Mouse (Mus musculus) bone marrow, adult 2 months (tissue): ENCODE results near the gene Anks3. TPM values are rescaled to one million over a fixed set of nuclear protein-coding genes. Genes with fewer than 3 reads are reported as not detected.

Experiments
- H3K27ac ChIP-seq: fragments of 200-500 bp; 2 replicates; pipeline ENCODE4 v1.5.1; 2012; ENCODE audit warnings: low read depth, mild to moderate bottlenecking, control low read depth, inconsistent platforms, low read length; ENCODE audit not compliant: control insufficient read depth, poor library complexity, insufficient read depth
- H3K4me1 ChIP-seq: fragments of 200-500 bp; 2 replicates; pipeline ENCODE4 v1.6.1; 2011; ENCODE audit warnings: low read length; ENCODE audit not compliant: control insufficient read depth, insufficient read depth
- H3K4me3 ChIP-seq: fragments of 200-500 bp; replicated peaks from 2 replicates; pipeline ENCODE3; 2011; ENCODE audit warnings: mild to moderate bottlenecking, low read depth, low read length, control low read depth; ENCODE audit not compliant: control insufficient read depth
- CTCF ChIP-seq: fragments of 200-500 bp; IDR thresholded peaks from 2 replicates; pipeline ENCODE4 v1.5.1; 2011; ENCODE audit warnings: low read length, control low read depth; ENCODE audit not compliant: control insufficient read depth, insufficient read depth
- POLR2A ChIP-seq: fragments of 200-500 bp; IDR thresholded peaks from 2 replicates; pipeline ENCODE4 v1.6.1; 2011; ENCODE audit warnings: low read depth, mild to moderate bottlenecking, control low read depth, low read length, borderline replicate concordance; ENCODE audit not compliant: control insufficient read depth
- WGBS: fragments of 180-500 bp; shearing (Covaris S2); methylation state at CpG from one replicate; pipeline ENCODE4 v1.1.7; 2018; 5-methylcytosine and 5-hydroxymethylcytosine counted together
- polyA plus RNA-seq: library from polyadenylated mRNA; stranded (reverse); fragments of >200 nt; gene quantifications from 2 replicates; pipeline ENCODE4 v1.2.4, GENCODE M21; 2011; ENCODE audit warnings: low replicate concordance; ENCODE audit not compliant: missing spikeins, insufficient read depth, insufficient read length

The Anks3 gene
- polyA plus RNA-seq, 1 experiment = 45.4 TPM

DNA sequence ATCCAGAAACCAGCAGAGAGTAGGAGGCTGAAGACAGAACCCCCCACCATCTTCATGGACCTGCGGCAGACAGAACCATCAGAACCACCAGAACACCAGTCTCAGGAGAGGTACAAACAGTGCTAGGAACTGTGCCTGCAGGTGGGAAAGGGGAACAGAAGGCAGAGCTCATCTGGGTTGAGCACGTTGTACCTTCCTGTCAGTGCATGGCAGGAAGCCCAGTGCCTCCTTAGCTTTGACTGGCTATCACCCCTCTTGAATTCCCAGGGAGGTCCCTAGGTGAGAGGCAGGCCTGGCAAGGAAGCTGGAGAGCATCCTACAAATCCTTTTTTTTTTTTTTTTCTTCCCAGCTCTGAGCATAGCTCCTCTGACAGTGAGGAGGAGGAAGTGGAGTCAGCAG lies 12.2 kb upstream of the Anks3 start:
- no peak for TF ChIP-seq CTCF
- no peak for TF ChIP-seq POLR2A
- H3K4me3 ChIP-seq = no peak overlapping the region
- WGBS = 57% methylated on average over 2 of the region's 2 CpGs
- H3K4me1 ChIP-seq = peaks cover 5% of the 10 kb centered on the region
- no peak overlapping the region for H3K27ac ChIP-seq

GRCm38 (mm10) chr16:4974521-4974920 lies 10.5 kb upstream of the Anks3 start:
- TF ChIP-seq POLR2A (no peak), CTCF (no peak)
- peaks cover 6% of the 10 kb centered on the region for H3K4me1 ChIP-seq
- 90% methylated on average over 5 of the region's 5 CpGs for WGBS
- H3K4me3 ChIP-seq = no peak overlapping the region
- H3K27ac ChIP-seq = no peak overlapping the region

- Histone ChIP-seq H3K4me1 (peaks cover 9% of the 10 kb centered on the region), H3K27ac (peak overlapping the region; percentile 30), H3K4me3 (no peak overlapping the region)
- TF ChIP-seq CTCF = no peak
- no peak for TF ChIP-seq POLR2A
- WGBS = 43% methylated on average over 4 of the region's 4 CpGs
Measured at GRCm38 (mm10) chr16:4971626-4972025, 7.6 kb upstream of the Anks3 start.

DNA sequence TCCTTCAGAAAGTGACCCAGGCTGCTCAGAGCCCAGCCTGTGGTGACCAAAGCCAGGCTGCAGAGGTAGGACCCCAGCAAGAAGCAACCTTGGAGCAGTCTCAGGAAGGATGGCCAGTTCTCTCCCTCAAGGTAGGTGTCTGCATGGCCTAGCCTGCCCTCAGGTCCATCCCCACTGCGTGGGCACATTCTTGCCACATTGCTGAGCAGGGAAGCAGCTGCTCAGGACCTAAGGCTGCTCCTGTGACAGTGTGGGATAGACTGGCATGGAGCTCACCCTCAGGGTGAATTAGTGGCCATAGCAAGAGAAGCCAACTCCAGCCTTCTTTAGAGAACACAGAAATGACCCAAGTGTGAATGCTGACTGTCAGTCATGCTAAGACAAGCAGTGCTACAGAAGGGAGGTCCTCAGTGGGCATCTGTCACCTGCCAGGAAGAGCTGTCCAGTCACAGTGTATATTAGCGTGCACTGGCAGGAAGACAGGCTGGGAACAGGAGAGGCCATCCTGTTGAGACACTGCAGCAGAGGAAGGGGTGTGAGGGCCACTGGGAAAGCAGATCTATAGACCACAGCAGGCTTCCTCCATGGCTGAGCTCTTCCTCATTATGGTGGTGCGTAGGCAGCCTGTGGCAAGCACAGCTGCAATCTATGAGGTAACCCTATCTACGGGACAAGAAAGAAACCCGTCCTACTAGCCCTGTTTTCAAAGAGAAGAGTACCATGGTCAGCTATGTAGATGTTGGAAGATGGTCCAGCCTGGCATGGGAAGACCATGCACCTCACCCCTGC lies 5.2 kb upstream of the Anks3 start:
- H3K27ac ChIP-seq = peak overlapping the region; percentile 84
- TF ChIP-seq CTCF = no peak
- no peak for TF ChIP-seq POLR2A
- 12% methylated on average over 5 of the region's 5 CpGs for WGBS
- H3K4me1 ChIP-seq = peaks cover 9% of the 10 kb centered on the region
- H3K4me3 ChIP-seq = peak overlapping the region; percentile 8

- TF ChIP-seq CTCF (no peak), POLR2A (no peak)
- Histone ChIP-seq H3K4me1 (peaks cover 9% of the 10 kb centered on the region), H3K4me3 (no peak overlapping the region), H3K27ac (peak overlapping the region; percentile 84)
- whole genome bisulfite sequencing = 41% methylated on average over 3 of the region's 3 CpGs
Measured at GRCm38 (mm10) chr16:4968426-4968825, 4.4 kb upstream of the Anks3 start.

GRCm38 (mm10) chr16:4965392-4966129 lies 1.6 kb upstream of the Anks3 start:
- 86% methylated on average over 8 of the region's 8 CpGs for WGBS

GRCm38 (mm10) chr16:4964731-4965391 lies 856 bp upstream of the Anks3 start:
- Histone ChIP-seq H3K4me1 (peaks cover 7% of the 10 kb centered on the region), H3K27ac (peak overlapping the region; percentile 81), H3K4me3 (peak overlapping the region; percentile 77)
- TF ChIP-seq CTCF (no peak), POLR2A (no peak)
- WGBS = 6% methylated on average over 13 of the region's 13 CpGs

More at GRCm38 (mm10) chr16:4965392-4966129, 1.6 kb upstream of the Anks3 start:
- Histone ChIP-seq H3K4me1 (peaks cover 8% of the 10 kb centered on the region), H3K27ac (no peak overlapping the region), H3K4me3 (no peak overlapping the region)
- TF ChIP-seq CTCF (no peak), POLR2A (no peak)

DNA sequence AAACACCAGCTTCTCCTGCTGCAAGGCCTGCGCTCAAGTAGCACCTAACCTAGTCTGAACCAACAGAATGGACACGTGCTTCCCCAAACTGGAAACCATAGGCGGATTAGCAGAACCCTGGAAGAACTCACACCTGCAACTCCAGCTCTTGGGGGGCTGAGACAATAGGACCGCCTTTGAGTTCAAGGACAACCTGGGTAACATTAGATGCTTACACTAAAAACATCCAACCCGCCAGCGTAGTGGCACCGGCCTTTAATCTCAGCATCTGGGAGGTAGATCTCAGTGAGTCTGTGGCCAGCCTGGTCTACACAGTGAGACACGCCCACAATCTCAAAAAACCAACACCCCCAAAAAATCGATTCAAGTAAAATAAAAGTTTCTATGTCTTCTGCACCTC lies 659 bp downstream of the Anks3 start:
- TF ChIP-seq CTCF = no peak
- peaks cover 2% of the 10 kb centered on the region for H3K4me1 ChIP-seq
- no peak overlapping the region for H3K27ac ChIP-seq
- 35% methylated on average over 9 of the region's 9 CpGs for WGBS
- H3K4me3 ChIP-seq = peak overlapping the region; percentile 55
